Mouse (Mus musculus): ENCODE results near the gene Arhgef1. TPM values are rescaled to one million over a fixed set of nuclear protein-coding genes. Genes with fewer than 3 reads are reported as not detected.

Arhgef1 gene
- polyA plus RNA-seq, 1 experiment: 464 TPM

DNA sequence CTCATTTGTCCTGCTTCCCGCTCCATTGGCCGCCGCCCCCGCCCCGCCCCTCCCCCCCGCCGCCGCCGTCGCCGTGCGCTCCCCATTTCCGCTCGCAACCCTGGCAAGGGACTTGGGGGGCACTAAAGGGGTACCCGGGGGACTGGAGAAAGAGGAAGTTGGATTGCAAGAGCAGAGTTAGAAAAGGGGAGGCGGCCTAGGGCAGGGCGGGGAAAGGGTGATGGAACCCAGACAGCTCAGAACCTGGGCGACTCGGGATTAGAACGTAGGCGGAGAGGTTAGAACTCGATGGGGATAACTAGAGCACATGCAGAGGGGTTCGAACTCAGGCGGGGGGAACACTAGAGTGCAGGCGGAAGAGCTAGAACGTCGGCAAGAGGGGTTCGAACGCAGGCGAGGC is 51.7 kb downstream of the Arhgef1 start:
- no peak for TF ChIP-seq GATA1 (IDR thresholded peaks at IDR 0.05; ENCODE audit: low read length)

DNA sequence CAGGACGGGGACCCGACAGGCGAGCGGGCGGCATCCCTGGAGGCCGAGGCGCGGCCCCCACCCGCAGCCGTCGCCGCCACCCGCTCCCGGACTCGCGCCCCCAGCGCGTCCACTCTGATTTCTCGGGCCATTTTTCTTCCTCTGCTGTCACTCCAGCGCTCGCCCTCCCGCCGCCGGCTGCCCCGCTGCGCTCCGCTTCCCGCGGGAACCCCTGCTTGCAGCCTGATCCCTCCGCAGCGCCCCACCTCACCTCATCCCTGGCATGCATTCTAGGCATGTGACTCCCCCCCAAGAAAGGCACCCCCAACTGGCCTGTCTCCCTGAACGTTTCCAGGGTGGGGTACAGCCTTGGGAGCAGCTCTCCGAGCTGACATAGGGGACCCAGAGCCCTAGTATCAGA is 52.5 kb downstream of the Arhgef1 start:
- no peak for TF ChIP-seq GATA1 (IDR thresholded peaks at IDR 0.05; ENCODE audit: low read length)

GRCm38 (mm10) chr7:24964288-24964687 is 61.6 kb downstream of the Arhgef1 start:
- TF ChIP-seq GATA1 (IDR thresholded peaks at IDR 0.05; ENCODE audit: low read length): no peak

DNA sequence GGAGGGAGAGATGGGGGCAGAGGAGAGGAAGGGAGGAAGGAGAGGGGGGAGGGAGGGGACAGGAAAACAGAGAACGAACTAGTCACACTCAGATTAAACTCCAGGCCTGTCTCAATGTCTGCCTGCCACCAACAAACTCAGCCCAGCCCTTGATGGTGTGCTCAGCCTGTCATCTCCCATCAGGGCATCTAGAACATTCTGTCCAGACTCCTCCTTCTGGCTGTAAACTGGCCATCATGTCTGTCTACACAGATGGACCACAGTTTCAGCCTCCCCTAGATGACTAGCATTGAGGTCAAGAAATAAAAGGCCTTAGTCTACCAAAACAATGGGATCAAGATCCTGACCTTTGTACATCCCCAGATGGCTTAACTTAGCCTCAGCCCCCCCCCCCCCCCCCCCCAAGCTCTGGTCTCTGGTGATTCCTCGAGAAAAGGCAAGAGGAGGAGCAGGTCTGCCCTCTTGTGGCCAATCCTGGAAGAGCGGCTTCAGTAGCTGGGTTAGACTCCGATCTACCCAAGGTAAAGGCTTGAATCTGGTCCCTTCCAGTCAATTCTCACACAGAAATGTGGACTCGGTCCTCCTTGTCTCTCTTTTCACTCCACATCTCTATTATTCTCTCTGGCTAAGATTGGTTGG is 62.3 kb downstream of the Arhgef1 start:
- TF ChIP-seq GATA1 (IDR thresholded peaks at IDR 0.05; ENCODE audit: low read length): no peak

GRCm38 (mm10) chr7:24967966-24968365 is 65.3 kb downstream of the Arhgef1 start:
- no peak for TF ChIP-seq GATA1 (IDR thresholded peaks at IDR 0.05; ENCODE audit: low read length)

DNA sequence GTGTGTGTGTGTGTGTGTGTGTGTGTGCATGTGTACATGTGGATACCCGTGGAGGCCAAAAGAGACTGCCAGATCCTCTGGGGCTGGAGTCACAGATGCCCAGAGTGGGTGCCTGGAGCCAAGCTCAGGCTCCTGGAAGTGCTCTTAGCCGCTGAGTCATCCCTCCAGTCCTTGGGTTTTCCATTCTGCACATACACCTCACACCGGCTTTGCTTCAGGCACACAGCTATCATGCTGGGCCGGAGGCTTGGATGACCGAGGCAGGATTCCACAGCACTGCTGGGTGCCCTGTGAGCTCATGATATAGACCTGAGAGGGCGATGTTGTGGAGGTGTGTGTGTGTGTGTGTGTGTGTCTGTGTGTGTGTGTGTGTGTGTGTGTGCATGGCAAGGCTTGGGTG is 65.8 kb downstream of the Arhgef1 start:
- TF ChIP-seq GATA1 (IDR thresholded peaks at IDR 0.05; ENCODE audit: low read length): no peak

DNA sequence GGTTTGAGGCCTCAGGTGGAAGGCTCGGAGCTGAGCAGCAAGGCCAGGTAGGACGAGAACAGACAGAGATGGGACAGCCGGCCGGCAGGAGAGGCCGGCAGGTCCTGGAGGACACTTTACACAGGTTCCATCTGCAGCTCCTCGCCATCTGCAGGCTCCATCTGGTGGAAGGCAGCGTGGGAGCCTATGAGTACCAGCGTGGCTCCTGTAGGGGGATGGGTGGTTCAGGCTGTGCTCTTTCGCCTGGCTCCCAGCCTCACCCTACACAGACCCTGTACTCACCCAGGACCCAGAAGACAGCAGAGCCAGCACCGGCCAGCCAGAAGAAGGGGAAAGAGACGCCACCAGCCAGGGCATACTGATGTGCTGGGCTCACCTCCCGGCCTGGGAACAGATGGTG is 67.1 kb downstream of the Arhgef1 start:
- no peak for TF ChIP-seq GATA1 (IDR thresholded peaks at IDR 0.05; ENCODE audit: low read length)

GRCm38 (mm10) chr7:24970341-24970740 is 67.6 kb downstream of the Arhgef1 start:
- TF ChIP-seq GATA1 (IDR thresholded peaks at IDR 0.05; ENCODE audit: low read length): no peak

- no peak for TF ChIP-seq GATA1 (IDR thresholded peaks at IDR 0.05; ENCODE audit: low read length)
These were observed 68.7 kb downstream of the Arhgef1 start for GRCm38 (mm10) chr7:24971261-24971971.

- no peak for TF ChIP-seq GATA1 (IDR thresholded peaks at IDR 0.05; ENCODE audit: low read length)
These were observed 69.5 kb downstream of the Arhgef1 start, which contains the start of gene Rabac1 for GRCm38 (mm10) chr7:24971972-24972893. TSS of gene Rabac1 (minus strand) at chr7:24972754.

DNA sequence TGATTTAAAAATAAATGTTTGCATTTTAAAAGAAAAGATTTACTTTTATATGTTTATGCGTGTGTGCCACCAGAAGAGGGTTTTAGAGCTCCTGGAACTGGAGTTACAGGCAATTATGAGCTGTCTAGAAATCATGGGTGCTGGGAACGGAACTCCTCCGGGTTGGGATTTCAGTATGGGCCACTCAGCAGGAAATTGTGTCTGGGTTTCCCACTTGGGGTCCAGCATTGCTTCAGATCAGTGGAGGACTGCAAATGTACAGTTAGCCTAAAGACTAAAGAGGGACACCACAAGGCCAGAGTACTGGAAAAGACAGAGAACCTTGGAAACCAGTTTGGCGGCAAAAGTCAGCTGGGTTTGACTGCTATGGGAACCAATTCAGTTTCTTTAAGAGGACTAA is 70.5 kb downstream of the Arhgef1 start:
- TF ChIP-seq GATA1 (IDR thresholded peaks at IDR 0.05; ENCODE audit: low read length): no peak

GRCm38 (mm10) chr7:24973902-24974301 is 71.2 kb downstream of the Arhgef1 start:
- TF ChIP-seq GATA1 (IDR thresholded peaks at IDR 0.05; ENCODE audit: low read length): no peak

DNA sequence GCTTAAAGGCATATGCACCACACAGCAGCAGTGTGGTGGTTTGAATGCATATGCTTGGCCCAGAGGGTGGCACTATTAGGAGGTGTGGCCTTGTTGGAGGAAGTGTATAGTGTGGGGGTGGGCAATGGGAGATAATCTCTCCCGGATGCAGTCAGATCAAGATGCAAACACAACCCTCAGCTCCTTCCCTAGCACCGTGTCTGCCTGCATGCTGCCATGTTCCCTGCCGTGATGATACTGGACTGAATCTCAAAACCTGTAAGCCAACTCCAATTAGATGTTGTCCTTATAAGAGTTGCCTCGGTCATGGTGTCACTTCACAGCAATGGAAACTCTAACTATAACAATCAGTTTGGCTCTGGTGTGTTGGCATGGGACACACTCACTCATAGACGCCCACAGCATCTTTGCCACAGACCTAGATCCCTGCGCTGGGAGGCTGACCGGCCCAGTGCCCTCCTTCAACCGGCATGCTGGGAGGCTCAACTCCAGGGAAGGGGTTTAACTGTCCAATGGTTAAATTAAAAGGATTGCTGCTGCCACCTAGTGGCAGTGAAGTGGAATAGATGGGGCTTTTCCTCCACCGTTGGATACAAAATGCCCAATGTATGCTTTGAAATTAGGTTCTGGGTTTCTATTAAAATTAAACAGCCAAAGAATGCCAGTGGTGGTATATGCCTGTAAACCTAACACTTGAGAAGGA is 72.3 kb downstream of the Arhgef1 start:
- TF ChIP-seq GATA1 (IDR thresholded peaks at IDR 0.05; ENCODE audit: low read length): peak; percentile 65

Other genes starting within 250 kb of the Arhgef1 start
- gene Tex101, start 226.2 kb upstream of the Arhgef1 start, polyA plus RNA-seq (2012): not detected in 2 replicates
- gene BC049730, start 193.7 kb upstream of the Arhgef1 start, polyA plus RNA-seq (2012): not detected in 2 replicates
- gene Gm4763, start 176.0 kb upstream of the Arhgef1 start, polyA plus RNA-seq (2012): not detected in 2 replicates
- gene Cd177, start 142.6 kb upstream of the Arhgef1 start, polyA plus RNA-seq (2012): 0.04 and 0.10 TPM in 2 replicates
- not detected in 2 replicates for gene Ceacam10, start 125.7 kb upstream of the Arhgef1 start, polyA plus RNA-seq (2012)
- 0.15 and 0.21 TPM in 2 replicates for gene Gm9844, start 40.7 kb upstream of the Arhgef1 start, polyA plus RNA-seq (2012)
- gene Lypd4, start 33.0 kb upstream of the Arhgef1 start, polyA plus RNA-seq (2012): not detected in 2 replicates
- gene Dmrtc2, start 32.9 kb upstream of the Arhgef1 start, polyA plus RNA-seq (2012): not detected in 2 replicates
- 4,389 and 5,872 TPM in 2 replicates for gene Rps19, start 18.5 kb upstream of the Arhgef1 start, polyA plus RNA-seq (2012)
- gene Cd79a, start 5.5 kb upstream of the Arhgef1 start, polyA plus RNA-seq (2012): 0.04 and 0.05 TPM in 2 replicates
- gene Gm4881, start 41.6 kb downstream of the Arhgef1 start, polyA plus RNA-seq (2012): not detected in 2 replicates
- gene Rabac1, start 69.8 kb downstream of the Arhgef1 start, polyA plus RNA-seq (2012): 164 and 218 TPM in 2 replicates
- 0.05 and 0.12 TPM in 2 replicates for gene Atp1a3, start 103.0 kb downstream of the Arhgef1 start, polyA plus RNA-seq (2012)
- gene Grik5, start 169.4 kb downstream of the Arhgef1 start, polyA plus RNA-seq (2012): 137 and 175 TPM in 2 replicates
- 70.8 and 77.5 TPM in 2 replicates for gene Zfp574, start 169.7 kb downstream of the Arhgef1 start, polyA plus RNA-seq (2012)